Mouse (Mus musculus) olfactory bulb, adult 2 months (tissue): ENCODE measurements around the gene Cdv3. TPM values are rescaled to one million over a fixed set of nuclear protein-coding genes. Genes with fewer than 3 reads are reported as not detected.

Experiments used
- H3K27ac ChIP-seq: fragments of 200-500 bp; 2 replicates; pipeline ENCODE4 v1.5.1; 2012; ENCODE audit warnings: low read depth, low read length; ENCODE audit not compliant: insufficient read depth
- H3K4me1 ChIP-seq: fragments of 200-500 bp; 2 replicates; pipeline ENCODE4 v1.6.1; 2012; ENCODE audit warnings: low read length; ENCODE audit not compliant: control insufficient read depth, insufficient read depth
- H3K4me3 ChIP-seq: fragments of 200-500 bp; 2 replicates; pipeline ENCODE4 v1.5.1; 2012; ENCODE audit warnings: mild to moderate bottlenecking, low read depth, low read length, moderate library complexity; ENCODE audit not compliant: insufficient read depth
- CTCF ChIP-seq: fragments of 200-500 bp; IDR thresholded peaks from 2 replicates; pipeline ENCODE4 v1.5.1; 2012; ENCODE audit warnings: low read depth, mild to moderate bottlenecking, low read length, moderate library complexity; ENCODE audit not compliant: insufficient read depth
- POLR2A ChIP-seq: fragments of 200-500 bp; IDR thresholded peaks from 2 replicates; pipeline ENCODE4 v1.6.1; 2012; ENCODE audit warnings: mild to moderate bottlenecking, low read depth, low read length, moderate library complexity; ENCODE audit not compliant: insufficient read depth
- WGBS: fragments of 180-500 bp; shearing (Covaris S2); methylation state at CpG from one replicate; pipeline ENCODE4 v1.1.7; 2018; 5-methylcytosine and 5-hydroxymethylcytosine counted together
- polyA plus RNA-seq: library from polyadenylated mRNA; stranded (reverse); fragments of >200 nt; gene quantifications from 2 replicates; pipeline ENCODE4 v1.2.4, GENCODE M21; 2012; ENCODE audit warnings: low replicate concordance; ENCODE audit not compliant: missing spikeins, insufficient read depth, insufficient read length

The Cdv3 gene
- polyA plus RNA-seq, 1 experiment = 81.3 TPM

DNA sequence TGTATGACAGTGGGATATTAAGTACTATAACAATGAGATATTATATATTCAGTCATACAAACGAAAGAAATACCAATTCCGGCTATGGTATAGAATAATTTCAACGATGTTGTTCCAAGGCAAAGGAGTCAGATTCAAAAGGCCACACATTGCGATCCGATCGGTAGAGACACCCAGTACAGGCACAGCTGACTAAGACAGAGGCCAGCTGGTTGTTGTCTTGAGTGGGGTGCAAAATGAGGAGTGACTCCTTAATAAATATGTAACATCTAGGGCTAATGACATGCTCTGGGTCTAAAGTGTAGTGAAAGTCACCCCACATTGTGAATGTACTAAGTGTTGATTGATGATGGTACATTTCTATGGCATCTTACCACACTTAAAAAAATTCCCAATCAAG lies 23.6 kb upstream of the Cdv3 start:
- Histone ChIP-seq H3K4me3 (no peak overlapping the region), H3K4me1 (peaks cover 6% of the 10 kb centered on the region; the same call in 1 of the 2 replicates), H3K27ac (no peak overlapping the region)
- no peak for TF ChIP-seq POLR2A
- no peak for TF ChIP-seq CTCF
- 89% methylated on average over 6 of the region's 6 CpGs for WGBS

- Histone ChIP-seq H3K27ac (no peak overlapping the region), H3K4me1 (peaks cover 8% of the 10 kb centered on the region), H3K4me3 (no peak overlapping the region)
- TF ChIP-seq CTCF (no peak), POLR2A (no peak)
- 52% methylated on average over 10 of the region's 10 CpGs for WGBS
These were observed 21.5 kb upstream of the Cdv3 start for GRCm38 (mm10) chr9:103387011-103387653.

GRCm38 (mm10) chr9:103386573-103386972 lies 20.9 kb upstream of the Cdv3 start:
- WGBS = 71% methylated on average over 5 of the region's 5 CpGs
- Histone ChIP-seq H3K27ac (no peak overlapping the region), H3K4me1 (peaks cover 8% of the 10 kb centered on the region), H3K4me3 (no peak overlapping the region)
- TF ChIP-seq CTCF = no peak
- TF ChIP-seq POLR2A = no peak

GRCm38 (mm10) chr9:103385600-103385999 lies 20.0 kb upstream of the Cdv3 start:
- TF ChIP-seq POLR2A (no peak), CTCF (no peak)
- no peak overlapping the region for H3K4me3 ChIP-seq
- peaks cover 8% of the 10 kb centered on the region for H3K4me1 ChIP-seq
- H3K27ac ChIP-seq = no peak overlapping the region
- whole genome bisulfite sequencing = 79% methylated on average over 1 of the region's 1 CpGs

GRCm38 (mm10) chr9:103384141-103384796 lies 18.6 kb upstream of the Cdv3 start:
- TF ChIP-seq POLR2A (no peak), CTCF (no peak)
- Histone ChIP-seq H3K4me3 (no peak overlapping the region), H3K4me1 (peaks cover 8% of the 10 kb centered on the region), H3K27ac (no peak overlapping the region)
- 83% methylated on average over 4 of the region's 4 CpGs for WGBS

- Histone ChIP-seq H3K27ac (no peak overlapping the region), H3K4me1 (peaks cover 8% of the 10 kb centered on the region), H3K4me3 (no peak overlapping the region)
- no peak for TF ChIP-seq CTCF
- TF ChIP-seq POLR2A = no peak
- 87% methylated on average over 1 of the region's 1 CpGs for WGBS
These were observed 17.9 kb upstream of the Cdv3 start for GRCm38 (mm10) chr9:103383576-103383975.

DNA sequence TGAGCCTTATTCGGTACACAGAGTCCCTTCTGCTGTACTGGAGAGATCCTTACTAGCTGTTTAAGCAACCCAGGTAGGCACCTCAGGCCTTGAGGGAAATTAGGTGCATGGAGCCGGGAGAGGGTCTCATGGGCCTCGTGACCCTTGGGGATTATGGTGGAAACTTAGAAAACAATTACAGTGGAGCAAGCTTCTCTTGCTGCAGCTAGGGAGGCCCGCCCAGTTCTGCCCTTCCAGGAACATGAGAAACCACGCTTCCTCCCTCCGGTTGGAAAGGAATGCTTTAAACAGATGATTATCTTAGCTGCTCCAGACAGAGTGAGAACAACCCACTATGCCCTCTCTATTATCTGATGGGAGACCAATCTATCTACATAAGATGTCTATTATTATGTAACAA lies 17.3 kb upstream of the Cdv3 start:
- TF ChIP-seq POLR2A (no peak), CTCF (no peak)
- H3K27ac ChIP-seq = no peak overlapping the region
- H3K4me3 ChIP-seq = no peak overlapping the region
- peaks cover 8% of the 10 kb centered on the region for H3K4me1 ChIP-seq
- 58% methylated on average over 6 of the region's 6 CpGs for WGBS

- Histone ChIP-seq H3K4me1 (peaks cover 2% of the 10 kb centered on the region; the same call in 1 of the 2 replicates), H3K27ac (no peak overlapping the region), H3K4me3 (no peak overlapping the region)
- 88% methylated on average over 4 of the region's 4 CpGs for WGBS
- no peak for TF ChIP-seq POLR2A
- no peak for TF ChIP-seq CTCF
These were observed 14.9 kb upstream of the Cdv3 start for GRCm38 (mm10) chr9:103380566-103380965.

GRCm38 (mm10) chr9:103379199-103379598 lies 13.6 kb upstream of the Cdv3 start:
- WGBS = 92% methylated on average over 9 of the region's 9 CpGs
- Histone ChIP-seq H3K4me1 (peaks cover 2% of the 10 kb centered on the region; the same call in 1 of the 2 replicates), H3K27ac (no peak overlapping the region), H3K4me3 (no peak overlapping the region)
- TF ChIP-seq CTCF (no peak), POLR2A (no peak)
